Mouse (Mus musculus) urinary bladder, postnatal 14 days (tissue): ENCODE results near the gene Lama5.

ENCODE experiments used
- DNase-seq: peaks from one replicate; pipeline ENCODE4 v3.0.0; 2021; ENCODE audit warnings: low spot score

Lama5 gene

DNA sequence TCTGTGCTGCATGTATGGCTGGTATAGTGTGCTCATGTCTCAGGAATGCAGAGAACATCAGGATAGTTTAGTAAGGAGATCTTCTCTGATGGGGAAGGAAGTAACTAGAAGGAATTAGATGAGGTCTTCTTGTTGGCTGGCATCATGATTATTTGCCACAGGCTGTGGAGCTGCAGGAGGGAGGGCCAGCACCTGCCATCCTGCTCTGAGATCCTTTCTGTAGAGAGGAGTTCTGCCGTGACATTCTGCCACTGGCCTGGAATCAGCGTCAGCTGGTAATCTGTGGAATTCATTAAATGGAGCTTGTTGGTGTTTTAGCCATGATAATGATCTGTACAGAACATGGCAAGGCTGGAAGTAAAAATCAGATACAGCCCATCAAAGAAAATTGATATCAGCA is 79.6 kb downstream of the Lama5 start:
- no peak for DNase-seq

DNA sequence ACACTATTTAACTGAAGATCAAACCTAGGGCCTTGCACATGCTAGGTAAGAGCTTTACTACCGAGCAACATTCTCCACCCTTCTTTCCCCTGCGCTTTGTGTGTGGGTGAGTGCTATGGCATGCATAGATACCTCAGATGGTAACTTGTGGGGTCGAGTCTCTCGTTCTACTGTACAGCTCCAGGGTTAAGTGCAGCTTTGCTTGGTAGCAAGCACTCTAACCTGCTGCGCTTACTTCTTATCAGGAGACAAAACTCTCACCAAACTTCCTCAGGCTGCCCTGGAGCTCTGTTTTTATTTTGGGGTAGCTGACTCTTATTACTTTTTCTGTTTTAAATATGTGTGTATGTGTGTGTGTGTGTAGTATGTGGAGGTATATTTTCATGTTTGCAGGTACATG is 90.2 kb downstream of the Lama5 start:
- DNase-seq = no peak

DNA sequence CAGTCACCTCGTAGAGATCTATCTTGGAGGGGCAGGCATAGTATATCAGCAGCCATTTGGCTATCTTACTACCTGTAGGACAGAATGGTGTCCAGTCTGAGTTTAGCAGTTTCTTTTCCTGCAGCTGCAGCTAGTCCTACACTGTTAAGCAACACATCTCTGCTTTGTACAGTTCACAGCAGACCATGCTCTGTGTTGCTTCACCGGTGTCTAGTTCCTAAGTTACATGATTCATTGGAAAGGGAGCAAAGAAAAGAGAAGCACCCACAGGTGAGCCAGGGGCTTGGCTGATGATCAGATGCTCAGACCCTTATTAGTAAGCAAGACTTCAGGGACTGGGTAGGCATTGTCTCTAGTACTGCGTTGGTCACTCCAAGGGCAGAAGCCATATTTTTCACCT is 91.7 kb downstream of the Lama5 start:
- no peak for DNase-seq

DNA sequence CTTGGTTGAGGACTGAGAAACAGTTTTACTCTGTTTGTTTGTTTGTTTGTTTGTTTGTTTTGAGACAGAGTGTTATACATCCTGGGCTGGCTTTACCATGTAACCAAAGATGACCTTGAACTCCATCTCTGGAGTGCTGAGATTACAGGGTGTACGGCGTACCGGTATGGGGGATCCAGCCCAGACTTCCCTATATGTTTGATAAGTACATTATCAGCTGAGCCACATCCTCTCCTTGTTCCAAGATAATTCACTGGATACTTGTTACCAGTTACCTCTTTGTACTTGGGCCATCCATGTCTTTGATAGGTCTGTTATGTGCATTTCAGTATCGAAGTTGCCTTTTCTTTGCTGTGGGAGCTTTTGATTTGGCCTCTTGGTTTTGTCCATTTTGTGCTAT is 92.4 kb downstream of the Lama5 start:
- DNase-seq = no peak

DNA sequence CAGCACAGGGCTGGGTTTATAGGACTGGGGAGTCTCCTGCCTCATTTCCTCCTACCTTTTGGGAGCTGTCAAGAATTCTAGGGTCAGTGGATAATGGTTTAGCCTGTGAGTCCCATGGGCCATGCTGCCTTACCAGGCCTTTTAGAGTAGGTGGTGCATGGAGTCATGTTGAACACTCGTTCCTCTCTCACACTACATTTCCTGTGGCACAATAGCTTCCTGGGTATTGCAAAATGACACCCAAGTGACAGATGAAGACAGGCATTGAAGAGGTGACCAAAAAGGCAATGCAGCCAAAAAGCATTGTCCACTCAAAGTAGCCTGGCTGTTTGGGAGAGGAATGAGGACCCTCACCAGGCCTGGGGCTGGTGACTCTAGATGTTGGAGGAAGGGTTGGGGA is 98.0 kb downstream of the Lama5 start:
- no peak for DNase-seq
